Mouse (Mus musculus): ENCODE results near the gene Fibp.

DNA sequence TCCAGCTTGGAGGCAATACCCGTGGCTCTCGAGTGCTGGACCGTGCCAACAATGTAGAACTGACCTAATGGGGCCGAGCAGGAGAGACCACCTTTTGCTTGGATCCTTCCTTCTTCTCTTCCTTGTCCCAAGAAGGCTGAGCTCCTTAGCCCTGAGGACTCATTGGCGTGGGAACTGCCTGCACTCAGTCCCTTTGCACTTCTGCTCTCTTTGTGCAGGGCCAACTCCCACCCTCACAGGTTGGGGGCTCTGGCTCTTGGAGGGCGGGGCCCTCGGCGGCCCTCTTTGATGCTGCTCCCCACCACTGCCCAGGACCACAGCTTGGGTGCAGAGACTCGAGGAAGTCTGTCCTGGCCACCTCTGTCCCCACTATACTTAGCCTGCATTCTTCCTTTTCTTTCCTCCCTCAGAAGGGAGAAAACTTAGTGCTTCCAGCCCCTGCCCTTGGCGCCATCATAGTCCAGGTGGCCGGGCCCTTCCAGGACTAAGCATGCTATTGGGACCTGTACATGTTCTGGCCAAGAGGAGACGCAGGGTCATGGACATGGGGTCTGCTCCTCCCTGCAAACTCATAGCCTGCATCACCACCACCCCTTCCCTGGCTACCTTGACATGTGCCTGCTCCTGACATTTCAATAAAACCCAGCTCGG is 33.6 kb upstream of the Fibp start:
- TF ChIP-seq POLR2A (IDR thresholded peaks at IDR 0.05; ENCODE audit: borderline replicate concordance, low read depth, low read length): no peak
- no peak for TF ChIP-seq CTCF (IDR thresholded peaks at IDR 0.05; ENCODE audit: low read depth, low read length)

Measured in bone marrow macrophage, adult 2 months (primary cell).